Mouse (Mus musculus) hindbrain, embryonic 16.5 days (tissue): ENCODE results near the gene Apobec2. TPM values are rescaled to one million over a fixed set of nuclear protein-coding genes. Genes with fewer than 3 reads are reported as not detected.
A peak's percentile ranks its signal among the peaks of the same experiment; 100 is the strongest.

ENCODE experiments used
- ATAC-seq: fragments of 200-750 bp; cut with Nextera tagmentation; 2 replicates; pipeline ENCODE4 v1.8.0; 2017; ENCODE audit warnings: moderate TSS enrichment, moderate library complexity
- H3K27ac ChIP-seq: fragments of 300-500 bp; sonication (generic); 2 replicates; pipeline ENCODE4 v1.5.1; 2014; ENCODE audit warnings: low read depth, mild to moderate bottlenecking, control low read depth, low read length, moderate library complexity
- H3K27me3 ChIP-seq: fragments of 300-500 bp; sonication (generic); replicated peaks from 2 replicates; pipeline ENCODE4 v1.6.1; 2014; ENCODE audit warnings: low read length; ENCODE audit not compliant: control insufficient read depth, insufficient read depth
- H3K36me3 ChIP-seq: fragments of 300-500 bp; sonication (generic); 2 replicates; pipeline ENCODE4 v1.6.1; 2014; ENCODE audit warnings: mild to moderate bottlenecking, low read length, moderate library complexity, mixed read lengths; ENCODE audit not compliant: control insufficient read depth, insufficient read depth
- H3K4me1 ChIP-seq: fragments of 300-500 bp; sonication (generic); 2 replicates; pipeline ENCODE4 v1.6.1; 2014; ENCODE audit warnings: low read depth, low read length; ENCODE audit not compliant: control insufficient read depth, insufficient read depth
- H3K4me2 ChIP-seq: fragments of 300-500 bp; sonication (generic); 2 replicates; pipeline ENCODE4 v1.6.1; 2014; ENCODE audit warnings: mild to moderate bottlenecking, low read length, control low read depth, moderate library complexity
- H3K4me3 ChIP-seq: fragments of 300-500 bp; sonication (generic); 2 replicates; pipeline ENCODE4 v1.5.1; 2014; ENCODE audit warnings: mild to moderate bottlenecking, low read length, control low read depth, moderate library complexity
- H3K9ac ChIP-seq: fragments of 300-500 bp; sonication (generic); 2 replicates; pipeline ENCODE4 v1.6.1; 2014; ENCODE audit warnings: low read depth, mild to moderate bottlenecking, control low read depth, low read length, moderate library complexity
- H3K9me3 ChIP-seq: fragments of 300-500 bp; sonication (generic); 2 replicates; pipeline ENCODE4 v1.6.1; 2014; ENCODE audit warnings: mild to moderate bottlenecking, low read length, moderate library complexity; ENCODE audit not compliant: control insufficient read depth
- WGBS: fragments of 180-500 bp; shearing (Covaris S2); extraction: QIAGEN DNeasy Blood & Tissue Kit; methylation state at CpG from one replicate; pipeline ENCODE4 v1.1.7; 2014; 5-methylcytosine and 5-hydroxymethylcytosine counted together
- polyA plus RNA-seq: library from polyadenylated mRNA; unstranded; fragments of >200 nt; fragmentation: Nextera tagmentation; extraction: Ambion mirVana; gene quantifications from 2 replicates; pipeline ENCODE4 v1.2.1, GENCODE M21; 2015

Apobec2 gene
- polyA plus RNA-seq, 1 experiment from 2014 or later, result 0.88 TPM

DNA sequence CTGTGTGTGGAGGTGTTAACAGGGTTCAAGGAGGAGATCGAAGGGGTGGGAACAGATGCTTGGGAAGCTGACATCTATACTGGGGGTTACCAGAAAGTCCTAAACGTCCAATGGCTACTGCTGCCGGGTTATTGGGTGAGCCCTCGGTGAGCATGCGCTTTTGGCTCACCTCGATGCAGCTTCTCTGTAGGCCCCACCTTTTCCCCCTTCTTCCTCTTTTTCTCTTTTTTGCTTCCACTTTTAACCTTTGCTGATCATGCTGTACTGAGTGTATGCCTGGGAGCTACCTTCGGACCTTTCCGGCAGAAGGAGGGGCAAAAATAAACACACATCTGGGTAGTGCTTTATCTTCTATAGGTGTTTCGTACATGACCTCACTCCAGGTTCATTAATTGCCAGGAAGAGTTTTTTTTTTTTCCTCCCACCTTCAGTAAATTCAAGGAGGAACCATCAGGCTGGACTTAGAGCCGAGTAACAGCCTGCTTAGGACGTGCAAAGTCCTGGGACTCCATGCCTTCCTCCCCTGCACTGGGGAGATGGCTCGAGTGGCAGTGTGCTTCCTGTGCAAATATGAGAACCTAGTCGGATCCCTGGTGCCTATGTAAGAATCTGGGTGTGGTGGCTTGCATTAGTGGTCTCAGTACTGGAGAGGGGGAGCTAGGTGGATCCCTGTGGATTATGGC, 25.4 kb upstream of the Apobec2 start:
- Histone ChIP-seq H3K4me2 (no peak overlapping the region), H3K36me3 (no peaks in the 10 kb centered on the region), H3K9ac (no peak overlapping the region), H3K27me3 (no peaks in the 10 kb centered on the region), H3K4me1 (no peaks in the 10 kb centered on the region), H3K9me3 (no peaks in the 10 kb centered on the region), H3K4me3 (no peak overlapping the region), H3K27ac (no peak overlapping the region)
- no peak for ATAC-seq
- whole genome bisulfite sequencing, result 86% methylated on average over 13 of the region's 13 CpGs

DNA sequence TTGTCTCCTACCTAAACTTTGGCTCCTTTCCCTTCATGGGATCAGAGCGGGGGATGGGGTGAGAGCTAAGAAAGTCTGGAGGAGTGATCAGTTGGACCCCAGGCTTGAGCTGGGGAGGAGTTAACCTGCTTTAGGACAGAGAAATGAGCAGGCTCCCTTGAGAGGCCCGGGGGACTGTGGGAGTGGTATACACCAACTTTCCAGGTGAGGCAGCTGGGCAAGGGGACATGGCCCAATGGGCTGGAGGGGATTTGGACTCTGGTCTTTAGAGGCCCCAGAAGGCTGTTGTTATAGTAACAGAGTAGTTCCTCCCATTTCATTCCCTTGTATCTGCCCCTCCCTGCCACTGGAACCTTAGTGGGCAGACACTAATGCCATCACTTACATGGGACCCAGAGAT, 23.2 kb upstream of the Apobec2 start:
- Histone ChIP-seq H3K27me3 (no peaks in the 10 kb centered on the region), H3K9me3 (no peaks in the 10 kb centered on the region), H3K4me2 (no peak overlapping the region), H3K4me1 (peaks cover 2% of the 10 kb centered on the region; the same call in 1 of the 2 replicates), H3K9ac (no peak overlapping the region), H3K4me3 (no peak overlapping the region), H3K27ac (no peak overlapping the region), H3K36me3 (no peaks in the 10 kb centered on the region)
- WGBS, result 83% methylated on average over 2 of the region's 2 CpGs
- no peak for ATAC-seq

DNA sequence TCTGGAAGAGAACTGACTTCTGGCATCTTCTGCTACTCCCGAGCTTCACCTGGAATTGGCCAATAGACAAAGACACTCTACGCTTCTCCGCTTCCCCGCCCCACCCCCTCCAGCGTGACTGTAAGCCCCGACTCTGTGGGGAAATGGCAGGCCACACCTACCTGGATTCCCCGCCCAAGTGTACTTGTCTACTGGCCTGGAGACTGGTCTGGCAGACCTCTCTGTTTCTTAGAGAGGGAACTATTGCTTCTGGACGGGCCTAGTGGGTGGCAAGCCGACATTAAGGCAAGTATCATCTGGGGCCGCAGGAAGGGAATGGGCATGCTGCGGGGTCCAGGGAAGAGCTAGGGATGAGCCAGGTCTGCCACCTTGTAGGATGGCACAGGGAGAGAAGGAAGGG, 22.0 kb upstream of the Apobec2 start, which contains the start of gene Unc5cl:
Gene Unc5cl, plus strand, starts transcription at position 214 of the 400 bp plus-strand sequence.
- Histone ChIP-seq H3K9ac (no peak within 1 kb of the TSS), H3K36me3 (no peaks in the 10 kb centered on the region), H3K4me3 (no peak within 1 kb of the TSS), H3K9me3 (no peaks in the 10 kb centered on the region), H3K27ac (no peak within 1 kb of the TSS), H3K27me3 (no peaks in the 10 kb centered on the region), H3K4me2 (no peak within 1 kb of the TSS), H3K4me1 (peaks cover 2% of the 10 kb centered on the region; the same call in 1 of the 2 replicates)
- no peak for ATAC-seq
- 69% methylated on average over 11 of the region's 11 CpGs for WGBS

DNA sequence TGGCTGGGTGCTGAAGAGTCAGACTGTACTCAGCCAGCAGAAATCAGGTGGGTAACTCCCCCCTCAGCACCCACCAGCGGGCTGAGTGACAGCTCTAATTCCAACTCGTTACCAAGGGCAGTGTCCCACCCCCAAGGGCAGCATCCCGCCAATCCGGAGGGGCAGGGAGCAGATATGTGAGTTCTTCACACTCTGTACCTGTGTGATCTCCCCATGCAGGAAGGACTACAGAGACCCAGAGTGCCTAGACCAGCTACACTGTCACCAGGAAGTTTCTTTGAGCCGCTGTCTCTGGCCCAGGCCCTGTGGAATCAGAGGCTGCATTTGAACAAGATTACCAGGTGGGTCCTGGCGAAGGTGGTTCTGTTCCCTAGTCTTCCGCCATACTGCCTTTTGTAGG, 21.5 kb upstream of the Apobec2 start:
- Histone ChIP-seq H3K4me2 (no peak overlapping the region), H3K4me1 (peaks cover 2% of the 10 kb centered on the region; the same call in 1 of the 2 replicates), H3K4me3 (no peak overlapping the region), H3K27me3 (no peaks in the 10 kb centered on the region), H3K9me3 (no peaks in the 10 kb centered on the region), H3K36me3 (no peaks in the 10 kb centered on the region), H3K27ac (no peak overlapping the region), H3K9ac (no peak overlapping the region)
- 56% methylated on average over 7 of the region's 7 CpGs for WGBS
- ATAC-seq, result no peak

DNA sequence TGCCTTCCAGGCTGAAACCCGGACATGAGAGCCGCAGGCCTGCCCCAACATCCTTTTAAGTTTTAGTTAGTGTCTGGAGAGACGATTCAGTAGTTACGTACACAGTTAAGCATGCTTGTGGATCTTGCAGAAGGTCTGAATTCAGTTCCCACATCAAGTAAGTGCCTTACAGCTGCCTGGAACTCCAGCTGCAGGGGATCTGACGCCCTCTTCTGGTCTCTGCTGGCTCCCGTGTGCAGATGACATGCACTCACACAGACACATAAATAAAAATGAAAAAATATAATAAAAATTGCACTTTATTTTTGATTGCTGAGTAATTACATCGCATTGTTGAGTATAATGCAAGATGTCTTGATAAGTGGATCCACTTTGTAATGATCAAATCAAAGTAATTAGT, 20.8 kb upstream of the Apobec2 start:
- peaks cover 2% of the 10 kb centered on the region; the same call in 1 of the 2 replicates for H3K4me1 ChIP-seq
- H3K9me3 ChIP-seq, result no peaks in the 10 kb centered on the region
- 76% methylated on average over 7 of the region's 7 CpGs for WGBS
- no peaks in the 10 kb centered on the region for H3K27me3 ChIP-seq
- H3K27ac ChIP-seq, result no peak overlapping the region
- ATAC-seq, result no peak
- H3K4me2 ChIP-seq, result no peak overlapping the region
- H3K9ac ChIP-seq, result no peak overlapping the region
- no peak overlapping the region for H3K4me3 ChIP-seq
- H3K36me3 ChIP-seq, result no peaks in the 10 kb centered on the region

DNA sequence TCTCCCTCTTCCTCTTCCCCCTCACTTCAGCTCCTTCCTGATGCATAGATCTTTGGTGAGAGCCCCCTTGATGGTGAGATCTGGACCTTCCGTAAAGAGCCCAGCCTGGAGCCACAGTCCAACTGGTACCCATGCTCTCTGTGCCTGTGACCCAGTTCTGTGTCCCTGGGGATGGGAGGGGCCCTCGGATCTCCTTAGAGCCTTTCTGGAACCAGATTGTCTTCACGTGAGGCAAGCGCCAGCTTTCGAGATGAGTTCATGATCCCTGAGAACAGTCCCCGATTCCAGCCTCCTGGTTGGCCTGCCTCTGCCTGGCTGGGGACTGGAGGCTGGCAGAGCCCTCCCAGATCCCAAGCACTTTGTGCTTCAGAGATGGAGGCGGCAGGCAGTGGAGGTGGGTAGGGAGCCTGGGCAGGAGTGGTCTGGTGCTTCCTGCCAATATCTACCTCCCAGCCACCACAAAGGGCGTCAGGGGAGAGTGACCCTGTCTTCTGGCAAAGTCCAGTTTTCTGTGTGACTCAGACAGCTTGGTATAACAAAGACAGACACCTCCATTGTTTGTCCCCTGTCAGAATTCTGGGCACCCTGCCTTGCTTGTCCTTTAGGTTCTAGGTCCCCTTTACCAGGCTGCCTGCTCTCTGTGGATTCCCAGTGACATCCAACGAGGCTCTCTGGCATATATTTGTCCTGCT, 19.2 kb upstream of the Apobec2 start:
- no peaks in the 10 kb centered on the region for H3K36me3 ChIP-seq
- H3K4me2 ChIP-seq, result no peak overlapping the region
- no peaks in the 10 kb centered on the region for H3K27me3 ChIP-seq
- H3K27ac ChIP-seq, result no peak overlapping the region
- no peaks in the 10 kb centered on the region for H3K9me3 ChIP-seq
- H3K4me3 ChIP-seq, result no peak overlapping the region
- H3K4me1 ChIP-seq, result peaks cover 2% of the 10 kb centered on the region; the same call in 1 of the 2 replicates
- ATAC-seq, result peak; percentile 37; the same call in 1 of the 2 replicates
- no peak overlapping the region for H3K9ac ChIP-seq
- WGBS, result 56% methylated on average over 9 of the region's 9 CpGs

DNA sequence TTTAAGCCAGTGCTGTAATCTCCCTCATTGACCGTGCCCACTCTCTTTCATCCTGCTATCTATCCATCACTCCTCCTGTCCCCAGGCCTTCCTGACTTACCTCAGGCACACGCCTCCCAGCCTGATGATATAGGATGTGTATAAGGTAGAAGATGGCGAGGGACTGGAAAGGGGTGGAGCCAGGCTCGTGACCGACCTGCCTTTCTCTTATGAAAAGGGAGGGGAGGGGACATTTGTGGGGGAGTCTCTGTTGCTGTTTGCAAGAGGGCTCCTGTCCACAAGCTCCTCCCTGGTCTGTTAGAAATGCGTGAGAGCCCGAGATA, 18.6 kb upstream of the Apobec2 start, which contains the start of gene Tspo2:
Gene Tspo2, minus strand, starts transcription at position 170 of the 323 bp plus-strand sequence.
- H3K27me3 ChIP-seq, result no peaks in the 10 kb centered on the region
- H3K4me3 ChIP-seq, result no peak within 1 kb of the TSS
- H3K4me1 ChIP-seq, result peaks cover 2% of the 10 kb centered on the region; the same call in 1 of the 2 replicates
- no peak within 1 kb of the TSS for H3K9ac ChIP-seq
- H3K4me2 ChIP-seq, result no peak within 1 kb of the TSS
- no peaks in the 10 kb centered on the region for H3K36me3 ChIP-seq
- no peak within 1 kb of the TSS for H3K27ac ChIP-seq
- 62% methylated on average over 7 of the region's 7 CpGs for WGBS
- ATAC-seq, result 0 out of 2 replicates have a peak, but pooled peaks have one; percentile 11
- H3K9me3 ChIP-seq, result no peaks in the 10 kb centered on the region

DNA sequence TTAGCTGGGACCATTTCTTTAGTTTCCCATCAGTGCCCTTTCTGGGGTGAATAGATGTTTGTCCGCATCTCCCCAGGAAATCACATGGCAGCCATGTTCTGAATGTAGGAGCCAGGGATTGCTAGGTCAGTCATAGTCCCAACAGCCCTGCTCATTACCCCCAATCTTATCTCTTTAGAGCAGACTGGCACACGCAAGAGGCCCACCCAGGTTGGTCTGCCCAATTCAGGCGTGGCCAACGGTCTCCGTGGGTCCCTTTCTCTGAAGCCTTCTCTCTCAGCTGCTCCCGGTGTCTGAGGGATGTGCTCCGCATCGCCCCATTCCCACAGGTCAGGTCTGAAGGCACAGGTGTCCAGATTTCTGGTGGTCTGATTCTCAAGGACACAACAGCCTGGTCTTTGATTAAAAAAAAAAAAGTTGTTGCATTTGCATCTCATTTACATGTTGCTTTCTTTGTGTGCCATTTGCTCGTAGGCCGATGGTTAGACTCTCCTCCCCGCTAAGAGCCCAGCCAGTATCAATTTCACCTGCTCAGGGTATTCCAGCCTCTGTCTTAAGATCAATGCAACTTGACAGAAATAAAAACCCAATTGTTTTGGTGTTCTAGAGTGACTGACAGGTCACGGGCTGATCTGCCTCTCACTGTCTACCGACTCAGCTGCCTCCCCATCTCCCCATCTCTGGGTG, 18.1 kb upstream of the Apobec2 start:
- no peaks in the 10 kb centered on the region for H3K9me3 ChIP-seq
- peaks cover 2% of the 10 kb centered on the region; the same call in 1 of the 2 replicates for H3K4me1 ChIP-seq
- no peak overlapping the region for H3K9ac ChIP-seq
- H3K4me2 ChIP-seq, result no peak overlapping the region
- WGBS, result 71% methylated on average over 13 of the region's 13 CpGs
- ATAC-seq, result no peak
- H3K27me3 ChIP-seq, result no peaks in the 10 kb centered on the region
- no peak overlapping the region for H3K27ac ChIP-seq
- H3K36me3 ChIP-seq, result no peaks in the 10 kb centered on the region
- H3K4me3 ChIP-seq, result no peak overlapping the region

DNA sequence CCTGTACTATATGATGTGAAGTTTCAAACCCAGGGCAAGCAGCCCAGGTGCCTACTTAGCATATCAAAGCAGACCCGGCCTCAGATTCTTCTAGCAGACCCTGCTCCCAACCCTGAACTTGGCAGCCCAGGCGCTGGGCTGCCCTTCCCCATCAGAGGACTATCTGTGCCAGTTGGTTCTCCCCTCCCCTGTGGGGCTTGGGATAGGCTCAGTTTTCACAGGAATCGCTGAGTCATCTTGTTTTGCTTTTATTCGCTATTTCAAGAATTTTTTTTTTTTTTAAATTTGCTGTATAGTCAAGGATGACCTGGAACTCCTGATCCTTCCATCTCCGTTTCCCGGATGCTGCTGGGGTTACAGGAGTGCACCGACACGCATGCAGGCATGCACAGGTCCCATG, 14.9 kb upstream of the Apobec2 start:
- no peaks in the 10 kb centered on the region for H3K36me3 ChIP-seq
- H3K27ac ChIP-seq, result no peak overlapping the region
- H3K27me3 ChIP-seq, result no peaks in the 10 kb centered on the region
- 72% methylated on average over 8 of the region's 8 CpGs for WGBS
- H3K4me2 ChIP-seq, result no peak overlapping the region
- no peak for ATAC-seq
- H3K9ac ChIP-seq, result no peak overlapping the region
- H3K4me3 ChIP-seq, result no peak overlapping the region
- H3K4me1 ChIP-seq, result peaks cover 2% of the 10 kb centered on the region; the same call in 1 of the 2 replicates
- H3K9me3 ChIP-seq, result no peaks in the 10 kb centered on the region
